In genomic region chr5:34549483-34550221, GRCm38 (mm10) we compare ENCODE assay signal across 8 mouse cellular contexts. TPM values are rescaled to one million over a fixed set of nuclear protein-coding genes. Genes with fewer than 3 reads are reported as not detected.
A peak's percentile ranks its signal among the peaks of the same experiment; 100 is the strongest.
DNase-seq lines count a peak whose midpoint lies in the region; ATAC-seq and TF ChIP-seq lines count a peak whose summit lies in the region.

No protein-coding gene starts in this region.

- no peaks in the 10 kb centered on the region for H3K9me3 ChIP-seq in forebrain, embryonic 10.5 days
- H3K9me3 ChIP-seq in hindbrain, embryonic 16.5 days (ENCODE audit: control insufficient read depth, low read length) = no peaks in the 10 kb centered on the region
- no peaks in the 10 kb centered on the region for H3K9me3 ChIP-seq in liver, postnatal 0 days (ENCODE audit: low read length)
- H3K9me3 ChIP-seq in neural tube, embryonic 14.5 days (ENCODE audit: control insufficient read depth, low read length) = no peaks in the 10 kb centered on the region

- peak; percentile 53 to 54 for DNase-seq in heart, adult 18-20 months
- DNase-seq in heart, adult 8-10 months (ENCODE audit: low spot score) = no peak
- peak; percentile 54 for DNase-seq in ZHBTc4 (ENCODE audit: low read depth, low spot score)
- peak; percentile 78 for DNase-seq in forebrain, embryonic 10.5 days (ENCODE audit: extremely low spot score, low spot score)
- DNase-seq in liver, postnatal 0 days = peak; percentile 55
- no peak for DNase-seq in left cerebral cortex, adult 18-20 months (ENCODE audit: low spot score in 2 of 2)

- peak overlapping the region; percentile 66 for H3K4me2 ChIP-seq in hindbrain, embryonic 16.5 days (ENCODE audit: low read length)
- peak overlapping the region; percentile 94 for H3K4me2 ChIP-seq in liver, postnatal 0 days (ENCODE audit: low read depth, low read length)
- peak overlapping the region; percentile 80 for H3K4me2 ChIP-seq in neural tube, embryonic 14.5 days (ENCODE audit: low read depth, low read length)

- WGBS in forebrain, embryonic 10.5 days = 0% methylated on average over 49 of the region's 49 CpGs
- WGBS in hindbrain, embryonic 16.5 days = under 1% methylated on average over 46 of the region's 49 CpGs
- WGBS in liver, postnatal 0 days (ENCODE audit: insufficient replicate concordance) = 2% methylated on average over 48 of the region's 49 CpGs
- under 1% methylated on average over 48 of the region's 49 CpGs for WGBS in neural tube, embryonic 14.5 days

- no peak for TF ChIP-seq CTCF in liver, postnatal 0 days (IDR thresholded peaks at IDR 0.05; ENCODE audit: low read depth)

- peak overlapping the region; percentile 97 for H3K27ac ChIP-seq in forebrain, embryonic 10.5 days
- peak overlapping the region; percentile 84 for H3K27ac ChIP-seq in hindbrain, embryonic 16.5 days (ENCODE audit: low read depth, low read length)
- peak overlapping the region; percentile 5; the same call in 1 of the 2 replicates for H3K27ac ChIP-seq in liver, postnatal 0 days (ENCODE audit: low read depth)
- peak overlapping the region; percentile 69 for H3K27ac ChIP-seq in neural tube, embryonic 14.5 days (ENCODE audit: low read depth, low read length)

- H3K9ac ChIP-seq in hindbrain, embryonic 16.5 days (ENCODE audit: low read depth, low read length) = peak overlapping the region; percentile 97
- H3K9ac ChIP-seq in liver, postnatal 0 days (replicated peaks) = peak overlapping the region; percentile 75
- H3K9ac ChIP-seq in neural tube, embryonic 14.5 days (replicated peaks; ENCODE audit: low read depth, low read length) = peak overlapping the region; percentile 97

- peaks cover 9% of the 10 kb centered on the region; the same call in 1 of the 2 replicates for H3K27me3 ChIP-seq in forebrain, embryonic 10.5 days (ENCODE audit: poor library complexity, severe bottlenecking)
- no peaks in the 10 kb centered on the region for H3K27me3 ChIP-seq in hindbrain, embryonic 16.5 days (replicated peaks; ENCODE audit: control insufficient read depth, insufficient read depth, low read length)
- H3K27me3 ChIP-seq in liver, postnatal 0 days (ENCODE audit: insufficient read depth, low read length) = no peaks in the 10 kb centered on the region
- no peaks in the 10 kb centered on the region for H3K27me3 ChIP-seq in neural tube, embryonic 14.5 days (ENCODE audit: control insufficient read depth, insufficient read depth, low read length)

- peaks cover 26% of the 10 kb centered on the region for H3K4me1 ChIP-seq in forebrain, embryonic 10.5 days
- peaks cover 15% of the 10 kb centered on the region for H3K4me1 ChIP-seq in hindbrain, embryonic 16.5 days (ENCODE audit: control insufficient read depth, insufficient read depth, low read depth, low read length)
- peaks cover 17% of the 10 kb centered on the region for H3K4me1 ChIP-seq in liver, postnatal 0 days (ENCODE audit: insufficient read depth)
- H3K4me1 ChIP-seq in neural tube, embryonic 14.5 days (ENCODE audit: control insufficient read depth, insufficient read depth, low read length) = peaks cover 11% of the 10 kb centered on the region

- ATAC-seq in hindbrain, embryonic 16.5 days = peak; percentile 94
- peak; percentile 73 for ATAC-seq in liver, postnatal 0 days
- peak; percentile 95 for ATAC-seq in neural tube, embryonic 14.5 days (ENCODE audit: low read depth)

- no peak for TF ChIP-seq EP300 in liver, postnatal 0 days (IDR thresholded peaks at IDR 0.05; ENCODE audit: low read depth)

- peaks cover 37% of the 10 kb centered on the region for H3K36me3 ChIP-seq in forebrain, embryonic 10.5 days (replicated peaks)
- peaks cover 14% of the 10 kb centered on the region for H3K36me3 ChIP-seq in hindbrain, embryonic 16.5 days (ENCODE audit: control insufficient read depth, insufficient read depth, low read length)
- H3K36me3 ChIP-seq in liver, postnatal 0 days (replicated peaks; ENCODE audit: insufficient read depth, low read length) = peaks cover 14% of the 10 kb centered on the region
- peaks cover 21% of the 10 kb centered on the region for H3K36me3 ChIP-seq in neural tube, embryonic 14.5 days (ENCODE audit: control insufficient read depth, insufficient read depth, low read length)

- H3K4me3 ChIP-seq in forebrain, embryonic 10.5 days = peak overlapping the region; percentile 92
- peak overlapping the region; percentile 95 for H3K4me3 ChIP-seq in hindbrain, embryonic 16.5 days (ENCODE audit: low read length)
- H3K4me3 ChIP-seq in liver, postnatal 0 days (ENCODE audit: low read depth, low read length) = peak overlapping the region; percentile 75
- H3K4me3 ChIP-seq in neural tube, embryonic 14.5 days (ENCODE audit: low read depth, low read length) = peak overlapping the region; percentile 70

RNA-seq across cellular contexts. Expression of gene Add1, which starts 23.8 kb away (rescaled TPM):
- 100 to 1,000 TPM; 124 to 133 TPM for total RNA-seq in heart, adult 18-20 months (2021)
- 100 to 1,000 TPM; 124 to 154 (median 134) TPM for total RNA-seq in heart, adult 8-10 months (2022)
- 182 and 186 TPM in 2 replicates for polyA plus RNA-seq in forebrain, embryonic 10.5 days (2016; fragmentation: Nextera tagmentation; extraction: Ambion mirVana)
- polyA plus RNA-seq in hindbrain, embryonic 16.5 days (2015; fragmentation: Nextera tagmentation; extraction: Ambion mirVana) = 224 and 241 TPM in 2 replicates
- 52.0 and 54.8 TPM in 2 replicates for polyA plus RNA-seq in liver, postnatal 0 days (2015; fragmentation: Nextera tagmentation; extraction: Ambion mirVana)
- polyA plus RNA-seq in neural tube, embryonic 14.5 days (2014; fragmentation: Nextera tagmentation; extraction: Ambion mirVana) = 213 and 243 TPM in 2 replicates
- total RNA-seq in left cerebral cortex, adult 18-20 months (2021) = 100 to 1,000 TPM; 426 to 440 TPM

RNA-seq across cellular contexts. Expression of gene Sh3bp2, which starts 24.0 kb away (rescaled TPM):
- 1 to 10 TPM; 2.6 to 3.2 TPM for total RNA-seq in heart, adult 18-20 months (2021)
- total RNA-seq in heart, adult 8-10 months (2022) = 1 to 10 TPM; 1.3 to 3.6 (median 1.8) TPM
- polyA plus RNA-seq in forebrain, embryonic 10.5 days (2016; fragmentation: Nextera tagmentation; extraction: Ambion mirVana) = 7.7 and 11.7 TPM in 2 replicates
- 17.1 and 25.5 TPM in 2 replicates for polyA plus RNA-seq in hindbrain, embryonic 16.5 days (2015; fragmentation: Nextera tagmentation; extraction: Ambion mirVana)
- polyA plus RNA-seq in liver, postnatal 0 days (2015; fragmentation: Nextera tagmentation; extraction: Ambion mirVana) = 7.7 and 9.8 TPM in 2 replicates
- polyA plus RNA-seq in neural tube, embryonic 14.5 days (2014; fragmentation: Nextera tagmentation; extraction: Ambion mirVana) = 20.6 and 29.8 TPM in 2 replicates
- 1 to 10 TPM; 2.4 to 2.9 TPM for total RNA-seq in left cerebral cortex, adult 18-20 months (2021)

RNA-seq across cellular contexts. Expression of gene Tnip2, which starts 35.9 kb away (rescaled TPM):
- 1 to 10 TPM; 5.7 to 5.9 TPM for total RNA-seq in heart, adult 18-20 months (2021)
- total RNA-seq in heart, adult 8-10 months (2022) = 1 to 10 TPM; 6.6 to 8.4 (median 7.7) TPM
- polyA plus RNA-seq in forebrain, embryonic 10.5 days (2016; fragmentation: Nextera tagmentation; extraction: Ambion mirVana) = 6.1 and 6.7 TPM in 2 replicates
- polyA plus RNA-seq in hindbrain, embryonic 16.5 days (2015; fragmentation: Nextera tagmentation; extraction: Ambion mirVana) = 15.1 and 15.4 TPM in 2 replicates
- polyA plus RNA-seq in liver, postnatal 0 days (2015; fragmentation: Nextera tagmentation; extraction: Ambion mirVana) = 5.3 and 5.5 TPM in 2 replicates
- polyA plus RNA-seq in neural tube, embryonic 14.5 days (2014; fragmentation: Nextera tagmentation; extraction: Ambion mirVana) = 11.4 TPM in 2 replicates
- 10 to 100 TPM; 20.2 to 22.0 TPM for total RNA-seq in left cerebral cortex, adult 18-20 months (2021)

Comparison
In these comparisons a context has a peak if more than half of its experiments do, and no peak if none do; other contexts are left out.
1. DNase-seq: peak in heart, adult 18-20 months (2 of 2), ZHBTc4 (single experiment), forebrain, embryonic 10.5 days (single experiment) and liver, postnatal 0 days (single experiment); none in heart, adult 8-10 months (single experiment) and left cerebral cortex, adult 18-20 months (0 of 2).
2. H3K27ac ChIP-seq: peak in every context shown above with its lines; median percentile 97 in forebrain, embryonic 10.5 days; 84 in hindbrain, embryonic 16.5 days; 69 in neural tube, embryonic 14.5 days; 5 in liver, postnatal 0 days.
3. Peak in every context shown above with its lines, with median percentiles within 50 percentile points of each other: H3K4me3 ChIP-seq, ATAC-seq, H3K4me2 ChIP-seq and H3K9ac ChIP-seq.